Mouse (Mus musculus): ENCODE data around the gene Bcam.

Bcam gene

DNA sequence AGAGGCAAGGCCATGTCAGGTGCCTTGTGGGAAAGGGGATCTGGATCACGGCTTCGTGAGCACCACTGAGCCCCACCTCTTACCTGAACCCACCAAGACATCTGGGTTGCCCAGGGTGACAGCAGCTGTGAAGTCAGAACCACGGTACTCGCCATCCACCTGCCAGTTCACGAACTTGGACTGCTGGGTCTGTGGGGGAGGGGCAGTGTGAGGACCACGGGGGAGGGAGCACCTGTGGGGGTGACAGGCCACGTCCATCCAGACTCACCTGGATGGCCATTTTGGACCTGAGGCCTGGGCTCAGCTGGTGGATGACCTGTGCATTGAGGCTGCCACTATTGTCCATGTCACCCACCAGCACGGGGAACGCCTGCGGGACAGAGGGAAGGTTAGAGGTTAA lies 60.2 kb downstream of the Bcam start:
- POLR2A ChIA-PET, result interaction anchor here in 3 of 4 experiments (0.7 to 19.0 kb wide), 9 partner anchors 12 to 159 kb away, joined by 3 to 415 read pairs (median 5); partner anchors contain the start of genes Apoe (in 3 of the 3) and Apoc1 (in 2 of the 3)
- CTCF ChIA-PET, result interaction anchor here (0.5 to 7.4 kb wide), 13 partner anchors 8 to 167 kb away, joined by 3 to 86 read pairs (median 4); partner anchors contain the start of gene Apoe (in 1 of the 4)

All from embryonic stem cell, embryonic (primary cell).